Mouse (Mus musculus): ENCODE results near the gene Ercc6l. TPM values are rescaled to one million over a fixed set of nuclear protein-coding genes. Genes with fewer than 3 reads are reported as not detected.

The Ercc6l gene
- under 1 TPM; 0.09 TPM for total RNA-seq (2021)
- long read RNA-seq, experiment 1, result 0 reads
- long read RNA-seq, experiment 2, full-length matches to known transcripts, result 1 of 1 reads
- long read RNA-seq, experiment 2, partial matches to known transcripts, result 0 of 1 reads
- long read RNA-seq, experiment 2, other reads (novel, unspliced or antisense), result 0 of 1 reads

GRCm38 (mm10) chrX:102156618-102157422 lies at the start of gene Ercc6l:
Gene Ercc6l, minus strand, starts transcription at chrX:102157091.
- Histone ChIP-seq H3K27ac (no peak within 1 kb of the TSS), H3K4me3 (peak within 1 kb of the TSS; percentile 40)
- intact Hi-C loops (cut with DNase I), result loop anchor here (2.0 kb wide), 1 partner anchor 32 kb away; the partner anchor contains the start of gene Rps4x
- DNase-seq (ENCODE audit: extremely low spot score in 1 of 2, low spot score in 2 of 2), result peak; percentile 79 to 89
- no peak; the same call in 1 of the 2 replicates for TF ChIP-seq CTCF (IDR thresholded peaks at IDR 0.05)

DNA sequence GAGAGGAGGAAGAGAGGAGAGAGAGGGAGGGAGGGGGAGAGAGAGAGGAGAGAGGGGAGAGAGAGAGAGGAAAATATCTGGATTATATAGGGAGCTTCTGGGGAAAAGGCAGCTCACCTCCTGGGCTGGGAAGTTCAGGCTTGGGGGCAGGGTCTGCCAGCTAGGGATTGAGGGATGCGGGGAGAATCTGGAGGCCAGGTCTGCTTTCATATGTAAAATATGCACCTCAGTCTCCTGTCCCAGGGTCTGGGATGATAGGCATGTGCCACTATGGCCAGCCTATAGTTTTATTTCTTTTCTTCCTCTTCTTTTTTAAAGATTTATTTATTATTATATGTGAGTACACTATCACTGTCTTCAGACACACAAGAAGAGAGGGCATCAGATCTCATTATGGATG lies 33.9 kb upstream of the Ercc6l start:
- TF ChIP-seq CTCF (IDR thresholded peaks at IDR 0.05), result no peak
- DNase-seq (ENCODE audit: extremely low spot score in 1 of 2, low spot score in 2 of 2), result no peak
- Histone ChIP-seq H3K27ac (no peak overlapping the region), H3K4me3 (no peak overlapping the region)
- intact Hi-C loops (cut with DNase I), result no loop called here

GRCm38 (mm10) chrX:102189581-102189980 lies 32.7 kb upstream of the Ercc6l start:
- intact Hi-C loops (cut with DNase I), result loop anchor here (2.0 to 10.0 kb wide), 2 partner anchors 33 to 285 kb away; partner anchors contain the start of gene Ercc6l
- Histone ChIP-seq H3K4me3 (no peak overlapping the region; the same call in 1 of the 2 replicates), H3K27ac (no peak overlapping the region)
- TF ChIP-seq CTCF (IDR thresholded peaks at IDR 0.05), result no peak
- no peak for DNase-seq (ENCODE audit: extremely low spot score in 1 of 2, low spot score in 2 of 2)

GRCm38 (mm10) chrX:102188712-102189497 lies 32.0 kb upstream of the Ercc6l start, which contains the start of gene Rps4x:
Gene Rps4x, minus strand, starts transcription at chrX:102189394.
- DNase-seq (ENCODE audit: extremely low spot score in 1 of 2, low spot score in 2 of 2), result peak; percentile 78
- intact Hi-C loops (cut with DNase I), result loop anchor here (2.0 to 10.0 kb wide), 2 partner anchors 32 to 286 kb away; partner anchors contain the start of gene Ercc6l
- peak; percentile 63 for TF ChIP-seq CTCF (IDR thresholded peaks at IDR 0.05)

GRCm38 (mm10) chrX:102187023-102187699 lies 30.3 kb upstream of the Ercc6l start:
- no peak for DNase-seq (ENCODE audit: extremely low spot score in 1 of 2, low spot score in 2 of 2)
- Histone ChIP-seq H3K27ac (no peak overlapping the region), H3K4me3 (peak overlapping the region; percentile 14; the same call in 1 of the 2 replicates)
- intact Hi-C loops (cut with DNase I), result loop anchor here (10.0 kb wide), 1 partner anchor 288 kb away; no protein-coding TSS in a partner anchor
- no peak for TF ChIP-seq CTCF (IDR thresholded peaks at IDR 0.05)

More at GRCm38 (mm10) chrX:102188712-102189497, 32.0 kb upstream of the Ercc6l start, which contains the start of gene Rps4x:
- H3K27ac ChIP-seq, result peak within 1 kb of the TSS; percentile 76
- H3K4me3 ChIP-seq, result peak within 1 kb of the TSS; percentile 59

- no peak for TF ChIP-seq CTCF (IDR thresholded peaks at IDR 0.05)
- no peak for DNase-seq (ENCODE audit: extremely low spot score in 1 of 2, low spot score in 2 of 2)
- Histone ChIP-seq H3K4me3 (no peak overlapping the region), H3K27ac (no peak overlapping the region)
- intact Hi-C loops (cut with DNase I), result loop anchor here (10.0 kb wide), 1 partner anchor 292 kb away; no protein-coding TSS in a partner anchor
These were observed 25.7 kb upstream of the Ercc6l start for GRCm38 (mm10) chrX:102182575-102182974.

DNA sequence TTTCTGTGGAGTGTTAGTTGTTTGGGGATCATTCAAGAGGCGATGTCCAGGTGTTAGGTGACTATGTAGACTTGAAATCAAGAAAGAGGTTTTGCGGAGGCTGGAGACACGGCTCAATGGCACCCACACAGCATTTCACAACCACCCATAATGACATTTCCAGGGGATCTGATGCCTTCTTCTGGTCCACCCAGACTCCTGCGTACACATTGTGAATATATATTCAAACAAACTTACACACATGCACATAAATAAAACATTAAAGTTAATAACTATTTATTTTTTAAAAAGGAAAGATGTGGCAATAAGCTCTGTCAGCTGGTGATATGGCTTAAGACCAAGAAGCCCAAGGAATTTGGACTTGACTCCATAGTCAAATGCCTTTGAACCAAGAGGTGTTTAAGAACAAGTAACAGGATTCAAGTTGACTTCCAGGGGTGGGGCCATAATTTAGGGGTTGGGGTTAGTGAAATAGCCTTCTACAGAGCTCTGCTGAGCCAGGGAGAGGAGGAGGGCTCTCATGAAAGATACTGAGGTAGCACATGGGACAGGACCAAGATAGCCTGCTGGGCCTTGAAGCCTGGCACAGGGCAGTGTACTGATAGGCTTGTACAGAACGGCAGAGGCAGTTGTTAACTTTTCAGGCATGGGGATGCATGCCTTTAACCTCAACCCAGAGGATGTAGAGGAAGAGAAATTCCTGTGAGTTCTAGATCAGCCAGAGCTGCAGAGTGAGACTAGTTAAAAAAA lies 18.8 kb upstream of the Ercc6l start:
- intact Hi-C loops (cut with DNase I), result no loop called here
- Histone ChIP-seq H3K27ac (no peak overlapping the region), H3K4me3 (no peak overlapping the region)
- DNase-seq (ENCODE audit: extremely low spot score in 1 of 2, low spot score in 2 of 2), result no peak
- no peak for TF ChIP-seq CTCF (IDR thresholded peaks at IDR 0.05)

DNA sequence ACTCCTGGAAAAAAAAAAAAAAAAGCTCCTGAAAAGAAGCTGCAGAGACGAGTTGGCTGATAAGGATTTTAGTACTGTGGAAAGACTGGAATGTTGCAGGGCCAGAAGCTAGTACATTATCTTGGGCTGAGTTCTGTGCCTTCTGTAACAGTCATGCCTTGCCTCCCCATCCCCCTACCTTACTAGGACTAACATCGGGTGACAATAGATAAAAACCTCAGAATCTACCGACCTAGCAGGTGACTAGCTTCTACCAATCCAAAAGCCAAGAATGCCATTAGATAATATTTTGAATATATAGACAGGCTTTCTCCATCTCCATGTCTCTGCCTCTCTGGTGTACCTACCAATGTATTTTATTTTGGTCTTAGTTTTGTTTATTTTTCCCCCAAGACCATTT lies 14.0 kb upstream of the Ercc6l start:
- DNase-seq (ENCODE audit: extremely low spot score in 1 of 2, low spot score in 2 of 2), result no peak
- Histone ChIP-seq H3K27ac (no peak overlapping the region), H3K4me3 (no peak overlapping the region)
- intact Hi-C loops (cut with DNase I), result no loop called here
- no peak for TF ChIP-seq CTCF (IDR thresholded peaks at IDR 0.05)

- DNase-seq (ENCODE audit: extremely low spot score in 1 of 2, low spot score in 2 of 2), result no peak
- no peak; the same call in 1 of the 2 replicates for TF ChIP-seq CTCF (IDR thresholded peaks at IDR 0.05)
- intact Hi-C loops (cut with DNase I), result no loop called here
- Histone ChIP-seq H3K27ac (no peak overlapping the region), H3K4me3 (no peak overlapping the region)
These were observed 13.2 kb upstream of the Ercc6l start for GRCm38 (mm10) chrX:102170135-102170534.

GRCm38 (mm10) chrX:102169724-102170123 lies 12.8 kb upstream of the Ercc6l start:
- TF ChIP-seq CTCF (IDR thresholded peaks at IDR 0.05), result no peak
- Histone ChIP-seq H3K4me3 (no peak overlapping the region), H3K27ac (no peak overlapping the region)
- intact Hi-C loops (cut with DNase I), result no loop called here
- DNase-seq (ENCODE audit: extremely low spot score in 1 of 2, low spot score in 2 of 2), result no peak
